Mouse (Mus musculus): Measurements from ENCODE around the gene Stmn1.

Stmn1 gene

GRCm38 (mm10) chr4:134468215-134468575 lies at the start of gene Stmn1:
Stmn1 (plus strand) TSS chr4:134468320.
- DNase-seq (ENCODE audit: low spot score), result peak; percentile 86

DNA sequence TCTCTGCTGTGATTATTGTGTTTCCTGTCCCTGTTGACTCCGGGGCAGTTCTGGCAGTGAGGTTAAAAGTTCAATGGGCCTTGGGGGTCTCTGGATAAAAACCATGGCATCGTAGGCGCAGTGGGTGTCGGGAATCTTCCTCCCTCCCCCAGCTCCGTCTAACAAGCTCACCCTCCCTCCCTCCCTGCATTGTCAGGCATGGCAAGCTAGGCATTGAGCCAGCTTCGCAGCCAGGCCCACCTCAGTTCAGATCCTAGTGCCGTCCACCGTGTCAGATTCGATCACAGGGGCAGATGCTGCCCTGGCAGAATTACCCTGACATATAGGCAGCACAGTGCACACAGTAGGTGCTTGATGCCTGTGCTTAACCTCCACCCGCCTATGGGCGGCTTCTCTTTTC lies 46.1 kb upstream of the Stmn1 start:
- no peak for DNase-seq (ENCODE audit: low spot score)

DNA sequence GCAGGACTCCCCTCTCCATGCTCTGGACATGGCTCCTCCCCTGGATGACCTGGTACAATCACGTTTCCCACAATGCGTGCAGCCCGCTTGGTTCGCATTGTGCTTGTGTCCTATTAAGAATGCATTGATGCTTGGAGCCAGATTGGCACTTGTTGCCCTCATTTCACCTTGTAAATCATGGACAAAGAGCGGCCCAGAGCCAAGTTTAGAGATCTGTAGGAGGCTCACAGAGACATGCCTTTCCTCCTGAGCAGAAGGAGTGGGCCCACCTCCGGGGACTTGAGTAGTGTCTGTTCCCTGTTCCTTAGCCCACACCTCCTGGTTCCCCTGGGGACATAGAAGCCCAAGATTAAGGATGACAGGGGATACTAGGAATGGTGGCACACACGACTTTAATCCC lies 44.2 kb upstream of the Stmn1 start:
- DNase-seq (ENCODE audit: low spot score), result no peak

GRCm38 (mm10) chr4:134425088-134425487 lies 43.0 kb upstream of the Stmn1 start:
- no peak for DNase-seq (ENCODE audit: low spot score)

GRCm38 (mm10) chr4:134430381-134431004 lies 37.6 kb upstream of the Stmn1 start:
- no peak for DNase-seq (ENCODE audit: low spot score)

GRCm38 (mm10) chr4:134432686-134433360 lies 35.3 kb upstream of the Stmn1 start:
- no peak for DNase-seq (ENCODE audit: low spot score)

- DNase-seq (ENCODE audit: low spot score), result no peak
Measured at GRCm38 (mm10) chr4:134436185-134436584, 31.9 kb upstream of the Stmn1 start.

DNA sequence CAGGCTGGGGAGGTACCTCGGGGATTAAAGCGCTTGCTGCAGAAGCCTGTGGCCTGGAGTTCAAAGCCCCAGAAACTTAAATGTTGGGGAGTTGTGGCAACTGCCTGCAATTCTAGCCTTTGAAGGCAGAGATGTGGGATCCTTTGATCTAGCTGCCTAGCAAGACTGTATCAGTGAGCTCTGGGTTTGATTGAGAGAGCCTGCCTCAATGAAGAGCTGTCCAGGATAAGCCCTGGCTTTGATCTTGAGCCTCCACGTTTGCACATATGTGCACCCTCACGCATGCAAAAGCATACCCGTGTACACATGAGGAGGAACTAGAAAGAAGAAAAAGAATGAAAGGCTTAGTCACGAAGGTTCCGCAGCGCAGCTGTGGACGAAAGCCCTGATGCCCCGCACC lies 31.5 kb upstream of the Stmn1 start:
- DNase-seq (ENCODE audit: low spot score), result no peak

GRCm38 (mm10) chr4:134439119-134439518 lies 29.0 kb upstream of the Stmn1 start:
- no peak for DNase-seq (ENCODE audit: low spot score)

DNA sequence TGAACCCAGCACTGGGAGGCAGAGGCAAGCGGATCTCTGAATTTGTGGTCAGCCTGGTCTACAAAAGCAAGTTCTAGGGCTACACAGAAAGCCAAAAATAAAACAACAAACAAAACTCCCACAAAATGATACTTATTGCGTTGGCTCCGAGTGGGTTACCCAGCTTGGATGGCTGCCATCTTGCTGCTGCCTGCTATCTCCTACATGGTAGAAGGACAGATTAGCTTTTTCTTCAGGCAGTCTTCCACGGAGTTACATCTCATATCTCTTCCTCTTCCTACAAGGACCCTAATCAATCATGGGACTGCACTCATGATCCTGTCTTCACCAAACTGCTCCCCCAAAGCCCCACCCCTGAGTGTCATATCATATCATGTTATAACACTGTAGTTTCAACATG lies 28.2 kb upstream of the Stmn1 start:
- DNase-seq (ENCODE audit: low spot score), result no peak

DNA sequence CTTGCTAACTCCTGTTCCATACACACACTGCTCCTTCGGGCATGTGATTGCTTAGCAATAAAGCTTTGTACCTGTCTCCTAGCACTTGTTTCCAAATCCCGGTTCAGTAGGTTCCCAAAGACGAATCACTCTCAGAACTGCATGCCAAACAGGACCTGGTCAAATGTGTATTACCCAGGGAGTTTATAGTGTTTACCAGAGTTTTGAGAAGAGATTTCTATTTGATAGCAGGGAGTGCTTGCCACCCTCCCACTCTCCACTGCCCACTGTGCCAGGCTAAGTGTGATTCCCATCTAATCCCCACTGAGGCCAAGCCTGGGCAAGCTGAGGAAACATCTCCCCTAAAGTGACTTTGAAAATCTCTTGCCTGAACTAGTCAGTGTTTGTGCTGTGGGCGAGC lies 25.9 kb upstream of the Stmn1 start:
- DNase-seq (ENCODE audit: low spot score), result no peak

GRCm38 (mm10) chr4:134443589-134443988 lies 24.5 kb upstream of the Stmn1 start:
- DNase-seq (ENCODE audit: low spot score), result no peak

- DNase-seq (ENCODE audit: low spot score), result no peak
Measured at GRCm38 (mm10) chr4:134444949-134445348, 23.2 kb upstream of the Stmn1 start.

- no peak for DNase-seq (ENCODE audit: low spot score)
Measured at GRCm38 (mm10) chr4:134445489-134445888, 22.6 kb upstream of the Stmn1 start.

- no peak for DNase-seq (ENCODE audit: low spot score)
Measured at GRCm38 (mm10) chr4:134447966-134448365, 20.2 kb upstream of the Stmn1 start.

GRCm38 (mm10) chr4:134449595-134450391 lies 18.3 kb upstream of the Stmn1 start:
- no peak for DNase-seq (ENCODE audit: low spot score)

DNA sequence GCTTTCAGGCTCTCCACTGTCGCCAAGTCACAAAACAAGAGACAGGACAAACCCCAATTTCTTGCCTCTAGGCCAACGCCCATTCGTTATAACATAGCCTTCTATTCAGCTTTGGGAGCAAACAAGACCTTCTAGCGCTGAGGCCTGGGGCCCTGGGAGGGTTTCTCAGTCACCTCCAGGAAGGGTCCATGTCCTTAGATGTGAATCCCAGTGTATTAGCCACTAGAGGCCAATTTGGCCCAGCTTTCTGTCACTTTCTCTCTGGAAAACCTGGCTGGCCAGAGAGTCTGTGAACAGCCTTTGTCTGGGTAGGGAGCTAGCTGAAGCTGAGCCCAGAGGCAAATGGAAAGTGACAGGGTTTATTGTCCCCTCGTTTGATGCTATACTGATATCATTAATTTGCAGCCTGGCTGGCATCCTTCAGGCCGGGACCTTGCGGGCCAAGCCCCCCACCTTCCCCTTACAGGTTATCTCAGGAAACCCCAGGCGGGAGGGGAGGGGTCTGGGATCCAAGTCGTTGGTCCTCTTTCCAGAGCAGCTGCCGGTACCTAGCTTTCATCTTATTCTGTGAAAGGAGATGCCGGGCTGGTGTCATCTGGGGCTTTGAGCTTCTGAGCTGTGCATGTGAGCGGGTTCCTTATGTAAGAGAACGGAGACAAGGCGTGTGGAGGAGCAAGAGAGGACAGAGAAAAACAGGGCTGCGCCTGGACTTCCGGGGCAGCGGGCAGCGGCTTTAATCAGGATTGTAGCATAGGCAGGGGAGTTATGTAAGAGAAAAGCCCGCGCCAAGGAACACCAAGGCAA lies 17.5 kb upstream of the Stmn1 start:
- peak; percentile 19 for DNase-seq (ENCODE audit: low spot score)

GRCm38 (mm10) chr4:134451484-134451883 lies 16.6 kb upstream of the Stmn1 start:
- no peak for DNase-seq (ENCODE audit: low spot score)

- no peak for DNase-seq (ENCODE audit: low spot score)
Measured at GRCm38 (mm10) chr4:134453619-134454400, 14.3 kb upstream of the Stmn1 start.

GRCm38 (mm10) chr4:134455310-134455709 lies 12.8 kb upstream of the Stmn1 start:
- DNase-seq (ENCODE audit: low spot score), result no peak

- no peak for DNase-seq (ENCODE audit: low spot score)
Measured at GRCm38 (mm10) chr4:134457130-134457825, 10.8 kb upstream of the Stmn1 start.

Data from urinary bladder, postnatal 25 days (tissue).